Mouse (Mus musculus) lung, postnatal 0 days (tissue): ENCODE measurements at regions not wholly inside any gene's neighbourhood (a gene's known extent, or its start where the extent isn't known, plus 50 kb on each side); places are given as distances from the start of the nearest gene placed in this dataset.

Experiments
- ATAC-seq: fragments of 200-750 bp; cut with Nextera tagmentation; 2 replicates; pipeline ENCODE4 v1.8.0; 2017; ENCODE audit warnings: moderate library complexity
- DNase-seq: peaks from one replicate; pipeline ENCODE4 v3.0.0-alpha.2; 2016; ENCODE audit warnings: low spot score
- H3K27ac ChIP-seq: fragments of 300-500 bp; sonication (generic); 2 replicates; pipeline ENCODE4 v1.5.1; 2014; ENCODE audit warnings: antibody characterized with exemption, mild to moderate bottlenecking, low read length, mixed read lengths
- H3K27me3 ChIP-seq: fragments of 300-500 bp; sonication (generic); replicated peaks from 2 replicates; pipeline ENCODE4 v1.6.1; 2014; ENCODE audit warnings: low read length, mixed read lengths; ENCODE audit not compliant: insufficient read depth
- H3K36me3 ChIP-seq: fragments of 300-500 bp; sonication (generic); 2 replicates; pipeline ENCODE4 v1.6.1; 2014; ENCODE audit warnings: low read length, mixed read lengths; ENCODE audit not compliant: insufficient read depth
- H3K4me1 ChIP-seq: fragments of 300-500 bp; sonication (generic); 2 replicates; pipeline ENCODE4 v1.6.1; 2014; ENCODE audit warnings: antibody characterized with exemption, low read depth, low read length, mixed read lengths; ENCODE audit not compliant: insufficient read depth
- H3K4me2 ChIP-seq: fragments of 300-500 bp; sonication (generic); replicated peaks from 2 replicates; pipeline ENCODE4 v1.6.1; 2014; ENCODE audit warnings: low read depth, mild to moderate bottlenecking, low read length, moderate library complexity, mixed read lengths
- H3K4me3 ChIP-seq: fragments of 300-500 bp; sonication (generic); 2 replicates; pipeline ENCODE4 v1.5.1; 2014; ENCODE audit warnings: low read depth, low read length
- H3K9ac ChIP-seq: fragments of 300-500 bp; sonication (generic); replicated peaks from 2 replicates; pipeline ENCODE4 v1.6.1; 2014; ENCODE audit warnings: low read depth, mild to moderate bottlenecking
- H3K9me3 ChIP-seq: fragments of 300-500 bp; sonication (generic); 2 replicates; pipeline ENCODE4 v1.6.1; 2016; ENCODE audit warnings: low read length, mixed read lengths
- CTCF ChIP-seq: IDR thresholded peaks from 2 replicates; pipeline ENCODE4 v1.5.1; 2016; ENCODE audit warnings: antibody characterized with exemption, mild to moderate bottlenecking
- EP300 ChIP-seq: IDR thresholded peaks from 2 replicates; pipeline ENCODE4 v1.6.1; 2016; ENCODE audit warnings: antibody characterized with exemption, mild to moderate bottlenecking, control low read depth
- WGBS: fragments of 180-500 bp; shearing (Covaris S2); extraction: QIAGEN DNeasy Blood & Tissue Kit; methylation state at CpG from one replicate; pipeline ENCODE4 v1.1.7; 2014; 5-methylcytosine and 5-hydroxymethylcytosine counted together

DNA sequence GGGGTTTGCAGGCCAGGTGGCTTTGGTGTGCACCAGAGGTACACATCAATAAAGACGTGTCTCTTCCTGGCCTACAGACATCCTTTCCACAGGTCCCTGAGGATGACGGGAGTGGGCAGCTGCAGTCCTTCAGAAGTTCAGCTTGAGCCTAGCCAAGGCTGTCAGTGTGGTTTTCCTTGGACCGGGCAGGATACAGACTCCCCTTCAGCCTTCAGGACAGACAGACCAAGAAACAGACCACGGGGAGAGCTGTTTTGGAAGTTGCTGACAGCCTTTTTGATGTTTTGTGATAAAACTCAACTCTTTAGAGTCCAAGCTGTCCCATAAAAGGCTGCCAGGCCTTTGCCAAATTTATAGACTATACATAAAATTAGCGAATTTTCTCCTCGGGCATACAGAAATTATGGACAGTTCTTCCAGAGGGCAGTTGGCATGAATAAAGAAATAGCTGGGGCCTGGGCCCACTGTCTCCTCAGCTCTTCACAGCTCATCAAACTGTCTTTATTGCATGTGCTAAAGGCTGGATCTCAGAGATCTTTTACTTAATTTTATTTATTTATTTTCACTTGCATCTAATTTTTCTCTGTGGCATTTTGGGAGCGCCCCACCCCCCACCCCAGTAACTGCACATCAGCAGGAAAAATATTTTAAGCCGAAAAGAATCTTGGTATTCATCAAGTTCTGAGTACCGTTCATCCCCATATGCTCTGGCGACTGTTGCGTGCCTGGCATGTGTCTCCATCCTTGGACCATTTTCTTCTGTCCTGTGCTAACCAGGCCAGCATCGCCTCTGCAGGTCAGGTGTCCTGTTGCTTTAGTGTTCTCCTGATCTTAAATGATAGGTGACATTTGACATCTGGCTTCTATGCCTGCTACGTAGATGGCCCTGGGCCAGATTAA, 216.2 kb downstream of the Agtpbp1 start:
- H3K36me3 ChIP-seq = no peaks in the 10 kb centered on the region
- no peak overlapping the region for H3K4me3 ChIP-seq
- H3K27ac ChIP-seq = no peak overlapping the region
- H3K4me2 ChIP-seq = no peak overlapping the region
- no peak for DNase-seq
- no peaks in the 10 kb centered on the region for H3K27me3 ChIP-seq
- WGBS = 58% methylated on average over 13 of the region's 13 CpGs
- no peak overlapping the region for H3K9ac ChIP-seq
- no peaks in the 10 kb centered on the region for H3K9me3 ChIP-seq
- ATAC-seq = no peak
- TF ChIP-seq CTCF (no peak), EP300 (no peak)
- no peaks in the 10 kb centered on the region for H3K4me1 ChIP-seq

DNA sequence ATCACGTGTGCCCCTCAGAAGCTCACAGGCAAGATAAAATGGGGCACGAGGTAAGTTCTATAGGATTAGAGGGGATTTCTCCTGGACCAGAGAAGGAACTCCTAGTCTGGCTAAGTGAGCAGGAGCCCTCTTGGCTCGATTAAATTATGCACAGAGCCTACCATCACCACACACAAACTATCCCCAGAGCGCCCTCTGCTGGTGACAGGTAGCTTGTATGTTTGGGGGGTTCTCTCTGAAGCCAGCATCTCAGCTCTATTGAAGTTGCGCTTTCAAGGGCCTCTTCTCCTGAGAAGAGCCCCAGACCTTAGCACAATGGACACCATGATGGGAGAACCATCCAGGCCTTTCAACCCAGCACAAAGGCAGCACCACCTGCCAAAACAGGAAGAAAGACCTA, 219.6 kb downstream of the Agtpbp1 start:
- ATAC-seq = peak; percentile 32; the same call in 1 of the 2 replicates
- H3K36me3 ChIP-seq = no peaks in the 10 kb centered on the region
- WGBS = 52% methylated on average over 5 of the region's 5 CpGs

DNA sequence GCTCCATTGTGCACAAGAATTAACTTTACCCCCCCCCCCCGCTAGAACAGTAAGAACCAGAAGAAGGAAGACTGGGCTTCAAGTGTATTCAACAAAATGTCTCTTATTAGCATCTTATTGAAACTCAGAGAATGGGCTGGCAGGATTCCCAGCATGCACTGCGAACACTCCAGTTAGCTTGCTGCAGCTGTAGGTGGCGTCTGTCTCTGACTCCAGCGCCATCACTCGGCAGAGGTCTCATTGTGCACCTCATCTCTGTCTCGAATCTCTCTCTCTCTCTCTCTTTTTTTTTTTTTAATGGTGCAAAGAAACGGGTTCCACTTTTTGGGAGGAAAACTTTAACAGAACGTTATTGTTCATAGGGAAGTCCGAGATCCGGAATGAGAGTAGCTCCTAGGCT, 221.6 kb downstream of the Agtpbp1 start:
- no peaks in the 10 kb centered on the region for H3K9me3 ChIP-seq
- TF ChIP-seq EP300 (no peak), CTCF (no peak)
- H3K4me3 ChIP-seq = no peak overlapping the region
- no peaks in the 10 kb centered on the region for H3K4me1 ChIP-seq
- DNase-seq (no peak), ATAC-seq (no peak)
- WGBS = 76% methylated on average over 10 of the region's 10 CpGs
- H3K27ac ChIP-seq = no peak overlapping the region
- no peak overlapping the region for H3K4me2 ChIP-seq
- no peak overlapping the region for H3K9ac ChIP-seq
- no peaks in the 10 kb centered on the region for H3K27me3 ChIP-seq
- no peaks in the 10 kb centered on the region for H3K36me3 ChIP-seq

More for the DNA sequence above, 219.6 kb downstream of the Agtpbp1 start:
- H3K27ac ChIP-seq = no peak overlapping the region
- no peaks in the 10 kb centered on the region for H3K27me3 ChIP-seq
- H3K4me2 ChIP-seq = no peak overlapping the region
- no peaks in the 10 kb centered on the region for H3K4me1 ChIP-seq
- peak; percentile 83 for TF ChIP-seq CTCF
- TF ChIP-seq EP300 = no peak
- no peaks in the 10 kb centered on the region for H3K9me3 ChIP-seq
- no peak overlapping the region for H3K9ac ChIP-seq
- DNase-seq = peak; percentile 72
- H3K4me3 ChIP-seq = no peak overlapping the region

DNA sequence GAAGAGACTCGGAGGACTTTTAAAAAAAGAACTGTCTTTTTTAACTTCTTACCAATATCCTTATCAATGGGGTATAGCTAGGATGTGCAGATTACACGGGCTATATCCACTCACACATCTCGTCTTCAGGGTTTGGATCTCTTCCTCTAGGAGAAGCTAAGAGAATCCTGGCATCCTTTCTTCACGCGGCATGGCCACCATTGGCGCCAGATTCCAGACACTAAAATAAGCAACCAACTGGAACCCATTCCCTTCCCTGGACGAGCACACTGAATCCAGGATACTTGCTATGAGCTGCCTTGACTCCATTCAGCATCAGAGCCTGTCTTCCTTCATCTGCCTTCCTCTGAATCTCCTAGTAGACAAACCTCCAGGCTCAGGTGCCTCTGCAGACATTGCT, 223.7 kb downstream of the Agtpbp1 start:
- no peaks in the 10 kb centered on the region for H3K4me1 ChIP-seq
- no peaks in the 10 kb centered on the region for H3K36me3 ChIP-seq
- no peaks in the 10 kb centered on the region for H3K27me3 ChIP-seq
- no peak for TF ChIP-seq CTCF
- TF ChIP-seq EP300 = no peak
- DNase-seq = no peak
- no peak overlapping the region for H3K9ac ChIP-seq
- no peak overlapping the region for H3K4me2 ChIP-seq
- 87% methylated on average over 7 of the region's 7 CpGs for WGBS
- no peak overlapping the region for H3K4me3 ChIP-seq
- no peaks in the 10 kb centered on the region for H3K9me3 ChIP-seq
- ATAC-seq = no peak
- H3K27ac ChIP-seq = no peak overlapping the region

DNA sequence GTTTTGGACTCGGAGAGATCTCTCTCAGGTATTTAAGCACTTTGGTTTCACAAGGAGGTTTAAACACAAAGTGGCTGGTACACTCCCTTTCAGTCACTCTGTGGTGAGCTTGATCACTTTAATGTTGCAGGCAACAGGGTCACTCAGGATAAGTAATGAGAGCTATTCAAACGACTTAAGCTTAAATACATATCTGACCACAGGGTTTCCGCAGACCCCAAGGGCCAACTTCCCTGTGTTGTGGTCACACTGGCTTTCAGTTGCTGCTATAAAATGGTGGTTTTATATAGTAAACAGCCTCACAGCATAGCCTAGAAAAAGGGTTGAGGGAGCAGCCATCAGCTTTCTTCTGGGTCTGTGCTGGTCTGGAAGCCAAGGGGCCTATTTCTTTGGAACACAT, 225.0 kb downstream of the Agtpbp1 start:
- Histone ChIP-seq H3K27me3 (no peaks in the 10 kb centered on the region), H3K4me1 (no peaks in the 10 kb centered on the region), H3K4me3 (no peak overlapping the region), H3K36me3 (no peaks in the 10 kb centered on the region), H3K9ac (no peak overlapping the region), H3K27ac (no peak overlapping the region), H3K4me2 (no peak overlapping the region), H3K9me3 (no peaks in the 10 kb centered on the region)
- WGBS = 52% methylated on average over 3 of the region's 3 CpGs
- ATAC-seq = peak; percentile 14; the same call in 1 of the 2 replicates
- no peak for TF ChIP-seq CTCF
- no peak for TF ChIP-seq EP300
- peak; percentile 15 for DNase-seq

DNA sequence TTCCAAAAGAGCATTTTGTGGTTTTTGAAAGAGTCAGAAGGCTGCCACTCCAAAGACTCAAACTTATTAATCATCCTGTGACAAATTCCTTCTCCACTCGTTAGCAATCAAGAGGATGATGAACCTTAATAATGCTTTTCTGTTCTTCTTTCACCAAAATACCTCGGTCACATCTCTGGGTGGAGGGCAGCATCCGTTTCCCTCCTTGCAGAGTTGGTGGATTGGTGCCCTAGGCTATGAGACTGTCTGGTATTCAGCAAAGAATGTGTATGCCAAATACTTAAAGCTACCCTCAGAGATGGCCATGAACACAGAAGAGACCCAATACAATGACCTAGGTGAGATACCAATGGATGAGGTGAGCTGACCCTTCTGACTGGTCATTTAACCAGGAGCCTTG, 226.6 kb downstream of the Agtpbp1 start:
- Histone ChIP-seq H3K4me1 (no peaks in the 10 kb centered on the region), H3K27me3 (no peaks in the 10 kb centered on the region), H3K4me2 (no peak overlapping the region), H3K4me3 (no peak overlapping the region), H3K36me3 (no peaks in the 10 kb centered on the region), H3K27ac (no peak overlapping the region), H3K9me3 (no peaks in the 10 kb centered on the region), H3K9ac (no peak overlapping the region)
- no peak for TF ChIP-seq CTCF
- TF ChIP-seq EP300 = no peak
- whole genome bisulfite sequencing = 70% methylated on average over 3 of the region's 3 CpGs
- DNase-seq (no peak), ATAC-seq (no peak)
